Mouse (Mus musculus) heart, adult 2 months (tissue): Measurements from ENCODE around the gene Ino80b. TPM values are rescaled to one million over a fixed set of nuclear protein-coding genes. Genes with fewer than 3 reads are reported as not detected.

ENCODE experiments used
- DNase-seq, 2 experiments: peaks; one replicate each; pipeline ENCODE4 v3.0.0; 2021
- H3K27ac ChIP-seq: fragments of 200-600 bp; 2 replicates; pipeline ENCODE4 v1.8.1; 2022
- H3K27me3 ChIP-seq: fragments of 200-500 bp; 2 replicates; pipeline ENCODE4 v1.6.1; 2012; ENCODE audit warnings: mild to moderate bottlenecking, low read length, inconsistent platforms, mixed read lengths; ENCODE audit not compliant: control insufficient read depth, insufficient read depth
- H3K36me3 ChIP-seq: fragments of 200-500 bp; 2 replicates; pipeline ENCODE4 v1.6.1; 2012; ENCODE audit warnings: low read length, inconsistent platforms; ENCODE audit not compliant: control insufficient read depth, insufficient read depth
- H3K4me1 ChIP-seq: fragments of 200-500 bp; 2 replicates; pipeline ENCODE4 v1.6.1; 2011; ENCODE audit warnings: low read length; ENCODE audit not compliant: control insufficient read depth, insufficient read depth
- H3K4me3 ChIP-seq: fragments of 200-600 bp; 2 replicates; pipeline ENCODE4 v1.8.1; 2022
- H3K79me2 ChIP-seq: fragments of 200-500 bp; replicated peaks from 2 replicates; pipeline ENCODE4 v1.6.1; 2012; ENCODE audit warnings: mild to moderate bottlenecking, inconsistent platforms, low read length, moderate library complexity, mixed read lengths; ENCODE audit not compliant: control insufficient read depth, insufficient read depth
- H3K9ac ChIP-seq: fragments of 200-500 bp; 2 replicates; pipeline ENCODE4 v1.6.1; 2012; ENCODE audit warnings: low read depth, mild to moderate bottlenecking, control low read depth, inconsistent platforms, low read length, mixed read lengths
- CTCF ChIP-seq: fragments of 200-600 bp; IDR thresholded peaks from 2 replicates; pipeline ENCODE4 v1.8.1; 2022; ENCODE audit warnings: antibody characterized with exemption, mild to moderate bottlenecking, moderate library complexity
- EP300 ChIP-seq: fragments of 200-500 bp; IDR thresholded peaks from 2 replicates; pipeline ENCODE4 v1.6.1; 2011; ENCODE audit warnings: low read depth, low read length, control low read depth; ENCODE audit not compliant: insufficient read depth
- POLR2A ChIP-seq: fragments of 200-500 bp; IDR thresholded peaks from 2 replicates; pipeline ENCODE4 v1.6.1; 2011; ENCODE audit warnings: mild to moderate bottlenecking, low read depth, low read length, control low read depth; ENCODE audit not compliant: insufficient read depth
- WGBS: fragments of 180-500 bp; shearing (Covaris S2); methylation state at CpG from one replicate; pipeline ENCODE4 v1.1.7; 2018; 5-methylcytosine and 5-hydroxymethylcytosine counted together
- intact Hi-C: fragments of 180-260 bp; cut with DNase I; formaldehyde crosslinking; loops from one replicate; pipeline ENCODE4 v1.15.1; 2025
- polyA plus RNA-seq: library from polyadenylated mRNA; depleted of rRNA; stranded (reverse); fragments of >200 nt; gene quantifications from 2 replicates; pipeline ENCODE4 v1.2.3, GENCODE M21; 2012
- total RNA-seq, 2 experiments: library from RNA; stranded (reverse); gene quantifications; 2 replicates each; pipeline ENCODE4 v1.2.3; 2021

Gene Ino80b
- total and polyA plus RNA-seq, 3 experiments = 9.5 to 15.1 (median 13.1) TPM

- no peaks in the 10 kb centered on the region for H3K79me2 ChIP-seq
- H3K4me3 ChIP-seq = peak overlapping the region; percentile 28
- WGBS = 14% methylated on average over 37 of the region's 37 CpGs
- no peak for TF ChIP-seq CTCF
- 0 out of 2 replicates have a peak, but pooled peaks have one; percentile 5 for TF ChIP-seq POLR2A
- H3K27me3 ChIP-seq = no peaks in the 10 kb centered on the region
- peak overlapping the region; percentile 76 for H3K27ac ChIP-seq
- peak; percentile 58 for DNase-seq
- H3K4me1 ChIP-seq = peaks cover 5% of the 10 kb centered on the region; the same call in 1 of the 2 replicates
- no peaks in the 10 kb centered on the region for H3K36me3 ChIP-seq
- peak overlapping the region; percentile 79 for H3K9ac ChIP-seq
- intact Hi-C loops = no loop called here
Observed at GRCm38 (mm10) chr6:83135571-83136161, 10.4 kb upstream of the Ino80b start.

GRCm38 (mm10) chr6:83134951-83135513 lies 9.8 kb upstream of the Ino80b start, which contains the start of gene Rtkn:
Rtkn (plus strand) TSS chr6:83135463.
- WGBS = 78% methylated on average over 7 of the region's 7 CpGs
- TF ChIP-seq POLR2A (no peak), CTCF (no peak), EP300 (no peak)
- Histone ChIP-seq H3K4me1 (peaks cover 5% of the 10 kb centered on the region; the same call in 1 of the 2 replicates), H3K79me2 (no peaks in the 10 kb centered on the region), H3K27ac (peak within 1 kb of the TSS; percentile 76), H3K36me3 (no peaks in the 10 kb centered on the region), H3K9ac (peak within 1 kb of the TSS; percentile 79), H3K27me3 (no peaks in the 10 kb centered on the region), H3K4me3 (peak within 1 kb of the TSS; percentile 28)
- no peak for DNase-seq
- intact Hi-C loops = no loop called here

GRCm38 (mm10) chr6:83134226-83134625 lies 9.0 kb upstream of the Ino80b start:
- Histone ChIP-seq H3K4me1 (peaks cover 5% of the 10 kb centered on the region; the same call in 1 of the 2 replicates), H3K36me3 (no peaks in the 10 kb centered on the region), H3K27ac (no peak overlapping the region), H3K27me3 (no peaks in the 10 kb centered on the region), H3K79me2 (no peaks in the 10 kb centered on the region), H3K4me3 (no peak overlapping the region), H3K9ac (no peak overlapping the region)
- intact Hi-C loops = no loop called here
- 64% methylated on average over 3 of the region's 3 CpGs for WGBS
- DNase-seq = no peak
- TF ChIP-seq CTCF (no peak), EP300 (no peak), POLR2A (no peak)

- Histone ChIP-seq H3K9ac (no peak overlapping the region), H3K4me1 (peaks cover 5% of the 10 kb centered on the region; the same call in 1 of the 2 replicates), H3K27ac (no peak overlapping the region), H3K36me3 (no peaks in the 10 kb centered on the region), H3K79me2 (no peaks in the 10 kb centered on the region), H3K27me3 (no peaks in the 10 kb centered on the region), H3K4me3 (no peak overlapping the region)
- 75% methylated on average over 9 of the region's 9 CpGs for WGBS
- intact Hi-C loops = no loop called here
- no peak for TF ChIP-seq POLR2A
- no peak for TF ChIP-seq CTCF
- TF ChIP-seq EP300 = no peak
- DNase-seq = no peak
Observed at GRCm38 (mm10) chr6:83132176-83132919, 7.1 kb upstream of the Ino80b start.

- intact Hi-C loops = no loop called here
- 62% methylated on average over 6 of the region's 6 CpGs for WGBS
- Histone ChIP-seq H3K4me3 (no peak overlapping the region), H3K4me1 (peaks cover 5% of the 10 kb centered on the region; the same call in 1 of the 2 replicates), H3K9ac (no peak overlapping the region), H3K79me2 (no peaks in the 10 kb centered on the region), H3K27me3 (no peaks in the 10 kb centered on the region), H3K27ac (no peak overlapping the region), H3K36me3 (no peaks in the 10 kb centered on the region)
- TF ChIP-seq CTCF = no peak
- no peak for TF ChIP-seq EP300
- no peak for TF ChIP-seq POLR2A
- no peak for DNase-seq
Observed at GRCm38 (mm10) chr6:83131469-83132034, 6.3 kb upstream of the Ino80b start.

GRCm38 (mm10) chr6:83127419-83127818 lies 2.2 kb upstream of the Ino80b start:
- no peak overlapping the region for H3K27ac ChIP-seq
- no peaks in the 10 kb centered on the region for H3K27me3 ChIP-seq
- H3K79me2 ChIP-seq = no peaks in the 10 kb centered on the region
- TF ChIP-seq EP300 (no peak), CTCF (peak; percentile 58), POLR2A (no peak)
- no peaks in the 10 kb centered on the region for H3K36me3 ChIP-seq
- H3K4me1 ChIP-seq = 0 out of 2 replicates have a peak, but pooled peaks cover 2% of the 10 kb centered on the region
- no peak for DNase-seq
- 94% methylated on average over 5 of the region's 5 CpGs for WGBS
- intact Hi-C loops = no loop called here
- H3K4me3 ChIP-seq = no peak overlapping the region
- no peak overlapping the region for H3K9ac ChIP-seq
